Mouse (Mus musculus) heart, embryonic 14.5 days (tissue): ENCODE measurements at regions not wholly inside any gene's neighbourhood (a gene's known extent, or its start where the extent isn't known, plus 50 kb on each side); places are given as distances from the start of the nearest gene placed in this dataset.

Source experiments
- ATAC-seq: fragments of 200-750 bp; cut with Nextera tagmentation; 2 replicates; pipeline ENCODE4 v1.8.0; 2017; ENCODE audit warnings: low read depth, moderate TSS enrichment; ENCODE audit not compliant: insufficient number of reproducible peaks, insufficient read depth, low FRiP score
- H3K27ac ChIP-seq, 2 experiments: fragments of 200-500 bp in 1 of 2; fragments of 300-500 bp in 1 of 2; sonication (generic) in 1 of 2; replicated peaks in 1 of 2; 2 replicates each; pipeline ENCODE4 v1.5.1; 2012 to 2014; ENCODE audit warnings: low read depth in 2 of 2, low read length in 2 of 2, control low read depth in 1 of 2, mild to moderate bottlenecking in 1 of 2, mixed read lengths in 1 of 2; ENCODE audit not compliant: control insufficient read depth in 1 of 2, insufficient read depth in 1 of 2
- H3K27me3 ChIP-seq: fragments of 300-500 bp; sonication (generic); 2 replicates; pipeline ENCODE4 v1.6.1; 2014; ENCODE audit warnings: mild to moderate bottlenecking, low read length, control low read depth; ENCODE audit not compliant: control insufficient read depth, insufficient read depth
- H3K36me3 ChIP-seq: fragments of 300-500 bp; sonication (generic); 2 replicates; pipeline ENCODE4 v1.6.1; 2014; ENCODE audit warnings: mild to moderate bottlenecking, control low read depth, low read length, mixed read lengths; ENCODE audit not compliant: control insufficient read depth, insufficient read depth
- H3K4me1 ChIP-seq, 2 experiments: fragments of 200-500 bp in 1 of 2; fragments of 300-500 bp in 1 of 2; sonication (generic) in 1 of 2; 2 replicates each; pipeline ENCODE4 v1.6.1; 2012 to 2014; ENCODE audit warnings: low read length in 2 of 2, control low read depth in 1 of 2, mixed read lengths in 1 of 2; ENCODE audit not compliant: control insufficient read depth in 2 of 2, insufficient read depth in 2 of 2
- H3K4me2 ChIP-seq: fragments of 300-500 bp; sonication (generic); 2 replicates; pipeline ENCODE4 v1.6.1; 2014; ENCODE audit warnings: mild to moderate bottlenecking, low read length
- H3K4me3 ChIP-seq, 2 experiments: fragments of 200-500 bp in 1 of 2; fragments of 300-500 bp in 1 of 2; sonication (generic) in 1 of 2; 2 replicates each; pipeline ENCODE4 v1.5.1; 2012 to 2014; ENCODE audit warnings: low read length in 2 of 2, mild to moderate bottlenecking in 2 of 2, control low read depth in 1 of 2, low read depth in 1 of 2, moderate library complexity in 1 of 2; ENCODE audit not compliant: control insufficient read depth in 1 of 2, insufficient read depth in 1 of 2
- H3K9ac ChIP-seq: fragments of 300-500 bp; sonication (generic); 2 replicates; pipeline ENCODE4 v1.6.1; 2014; ENCODE audit warnings: mild to moderate bottlenecking, low read length
- H3K9me3 ChIP-seq: fragments of 300-500 bp; sonication (generic); 2 replicates; pipeline ENCODE4 v1.6.1; 2016; ENCODE audit warnings: low read length, control low read depth; ENCODE audit not compliant: control insufficient read depth
- WGBS: fragments of 180-500 bp; shearing (Covaris S2); extraction: QIAGEN DNeasy Blood & Tissue Kit; methylation state at CpG from one replicate; pipeline ENCODE4 v1.1.7; 2014; 5-methylcytosine and 5-hydroxymethylcytosine counted together

GRCm38 (mm10) chr12:95501443-95501842 lies 190.6 kb upstream of the Flrt2 start:
- H3K27me3 ChIP-seq: no peaks in the 10 kb centered on the region
- no peak overlapping the region for H3K4me3 ChIP-seq
- no peaks in the 10 kb centered on the region for H3K36me3 ChIP-seq
- H3K4me2 ChIP-seq: no peak overlapping the region
- no peak overlapping the region for H3K27ac ChIP-seq
- no peaks in the 10 kb centered on the region for H3K4me1 ChIP-seq
- no peak overlapping the region for H3K9ac ChIP-seq
- 62% methylated on average over 3 of the region's 3 CpGs for WGBS
- no peak for ATAC-seq
- H3K9me3 ChIP-seq: no peaks in the 10 kb centered on the region

DNA sequence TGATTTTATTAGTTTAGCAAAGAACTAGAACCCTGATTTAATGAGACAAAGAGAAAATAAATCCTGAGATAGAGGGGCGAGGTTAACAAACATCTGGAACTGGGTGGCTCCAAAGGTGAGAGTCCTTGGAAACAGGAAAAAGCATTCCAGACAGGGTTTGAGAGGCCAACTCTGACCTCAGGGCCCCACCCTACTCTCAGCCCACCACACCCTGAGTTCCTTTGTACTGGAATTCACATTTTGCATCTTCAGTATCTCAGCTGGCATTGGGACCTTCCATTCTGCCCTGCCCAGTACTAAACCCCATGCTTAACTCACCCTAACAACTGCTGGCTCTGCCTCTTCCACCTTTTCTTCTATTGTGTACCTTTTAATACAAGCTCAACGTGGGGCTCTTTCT lies 172.0 kb upstream of the Flrt2 start:
- Histone ChIP-seq H3K4me1 (no peaks in the 10 kb centered on the region), H3K9me3 (no peaks in the 10 kb centered on the region), H3K9ac (no peak overlapping the region), H3K36me3 (no peaks in the 10 kb centered on the region), H3K4me3 (no peak overlapping the region), H3K27ac (no peak overlapping the region), H3K4me2 (no peak overlapping the region), H3K27me3 (no peaks in the 10 kb centered on the region)
- ATAC-seq: no peak
- 69% methylated on average over 2 of the region's 2 CpGs for whole genome bisulfite sequencing

GRCm38 (mm10) chr12:95522052-95522451 lies 170.0 kb upstream of the Flrt2 start:
- no peak overlapping the region for H3K9ac ChIP-seq
- no peak overlapping the region for H3K4me3 ChIP-seq
- H3K27ac ChIP-seq: no peak overlapping the region
- no peak for ATAC-seq
- 65% methylated on average over 3 of the region's 3 CpGs for WGBS
- no peaks in the 10 kb centered on the region for H3K4me1 ChIP-seq
- H3K36me3 ChIP-seq: no peaks in the 10 kb centered on the region
- H3K27me3 ChIP-seq: no peaks in the 10 kb centered on the region
- H3K9me3 ChIP-seq: no peaks in the 10 kb centered on the region
- no peak overlapping the region for H3K4me2 ChIP-seq

DNA sequence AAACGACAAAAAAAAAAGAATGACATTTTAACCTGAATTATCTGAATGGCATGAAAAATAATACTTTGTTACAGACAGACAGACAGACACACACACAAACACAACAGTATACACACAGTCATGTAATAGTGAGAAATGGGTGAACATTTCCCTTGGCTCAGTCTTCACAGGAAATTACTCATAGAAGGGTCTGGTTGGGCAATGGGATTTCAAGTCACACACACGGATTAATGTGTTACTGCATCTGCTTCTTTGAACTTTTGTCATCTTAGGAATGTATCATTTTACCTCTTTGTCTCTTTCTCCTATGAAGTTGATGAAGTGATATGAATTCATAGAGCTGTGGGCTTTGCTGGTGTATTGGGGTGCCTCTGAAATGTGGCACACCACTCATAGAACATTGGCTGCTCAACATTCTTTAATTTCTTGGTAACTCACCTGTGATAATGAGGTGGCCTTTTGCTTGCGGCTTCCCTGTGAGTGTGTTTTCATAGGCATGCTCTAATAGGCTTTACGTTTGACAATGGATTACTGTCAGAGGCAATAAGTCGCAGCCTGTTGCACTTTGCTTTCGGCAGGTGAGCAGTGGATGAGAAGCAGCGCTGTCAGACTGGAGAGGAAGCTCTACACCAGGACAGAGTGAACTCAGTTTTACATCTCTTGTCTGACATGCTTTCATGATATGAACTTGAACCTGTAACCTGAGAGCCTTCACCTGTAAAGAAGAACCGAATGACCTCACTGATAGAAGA lies 158.0 kb upstream of the Flrt2 start:
- WGBS: 79% methylated on average over 8 of the region's 8 CpGs
- no peak overlapping the region for H3K4me2 ChIP-seq
- H3K27ac ChIP-seq: no peak overlapping the region
- H3K27me3 ChIP-seq: no peaks in the 10 kb centered on the region
- H3K9me3 ChIP-seq: no peaks in the 10 kb centered on the region
- no peaks in the 10 kb centered on the region for H3K36me3 ChIP-seq
- H3K9ac ChIP-seq: no peak overlapping the region
- H3K4me3 ChIP-seq: no peak overlapping the region
- H3K4me1 ChIP-seq: no peaks in the 10 kb centered on the region
- ATAC-seq: no peak

- H3K27me3 ChIP-seq: no peaks in the 10 kb centered on the region
- no peak overlapping the region for H3K9ac ChIP-seq
- H3K4me2 ChIP-seq: no peak overlapping the region
- no peaks in the 10 kb centered on the region for H3K4me1 ChIP-seq
- 38% methylated on average over 6 of the region's 6 CpGs for WGBS
- ATAC-seq: no peak
- H3K4me3 ChIP-seq: no peak overlapping the region
- no peaks in the 10 kb centered on the region for H3K9me3 ChIP-seq
- H3K36me3 ChIP-seq: no peaks in the 10 kb centered on the region
- no peak overlapping the region for H3K27ac ChIP-seq
These were observed 144.7 kb upstream of the Flrt2 start for GRCm38 (mm10) chr12:95547301-95547700.

GRCm38 (mm10) chr12:95553129-95553528 lies 138.9 kb upstream of the Flrt2 start:
- WGBS: 88% methylated on average over 3 of the region's 3 CpGs
- H3K27me3 ChIP-seq: no peaks in the 10 kb centered on the region
- no peak for ATAC-seq

GRCm38 (mm10) chr12:95558706-95559406 lies 133.2 kb upstream of the Flrt2 start:
- Histone ChIP-seq H3K4me2 (no peak overlapping the region), H3K4me3 (no peak overlapping the region), H3K36me3 (no peaks in the 10 kb centered on the region), H3K4me1 (peaks cover 2 to 4% of the 10 kb centered on the region in 2 experiments; a peak in 3 of 4 replicates), H3K27me3 (no peaks in the 10 kb centered on the region), H3K27ac (no peak overlapping the region), H3K9ac (no peak overlapping the region), H3K9me3 (no peaks in the 10 kb centered on the region)
- no peak for ATAC-seq
- 55% methylated on average over 6 of the region's 6 CpGs for WGBS

More at GRCm38 (mm10) chr12:95553129-95553528, 138.9 kb upstream of the Flrt2 start:
- H3K9me3 ChIP-seq: no peaks in the 10 kb centered on the region
- H3K4me2 ChIP-seq: no peak overlapping the region
- H3K9ac ChIP-seq: no peak overlapping the region
- H3K36me3 ChIP-seq: no peaks in the 10 kb centered on the region
- no peaks in the 10 kb centered on the region for H3K4me1 ChIP-seq
- H3K27ac ChIP-seq: no peak overlapping the region
- H3K4me3 ChIP-seq: no peak overlapping the region
